Mouse (Mus musculus) forebrain, embryonic 15.5 days (tissue): ENCODE measurements around the gene Scamp1. TPM values are rescaled to one million over a fixed set of nuclear protein-coding genes. Genes with fewer than 3 reads are reported as not detected.

ENCODE experiments used
- ATAC-seq: fragments of 200-750 bp; cut with Nextera tagmentation; replicated peaks from 2 replicates; pipeline ENCODE4 v1.8.0; 2017; ENCODE audit warnings: mild to moderate bottlenecking, moderate TSS enrichment, moderate library complexity
- H3K27ac ChIP-seq: fragments of 300-500 bp; sonication (generic); replicated peaks from 2 replicates; pipeline ENCODE4 v1.5.1; 2015; ENCODE audit warnings: mild to moderate bottlenecking, inconsistent platforms
- H3K27me3 ChIP-seq: fragments of 300-500 bp; sonication (generic); 2 replicates; pipeline ENCODE4 v1.6.1; 2015; ENCODE audit warnings: inconsistent platforms
- H3K36me3 ChIP-seq: fragments of 300-500 bp; sonication (generic); 2 replicates; pipeline ENCODE4 v1.6.1; 2015; ENCODE audit warnings: mild to moderate bottlenecking, inconsistent platforms
- H3K4me1 ChIP-seq: fragments of 300-500 bp; sonication (generic); 2 replicates; pipeline ENCODE4 v1.6.1; 2015; ENCODE audit warnings: inconsistent platforms
- H3K4me2 ChIP-seq: fragments of 300-500 bp; sonication (generic); replicated peaks from 2 replicates; pipeline ENCODE4 v1.6.1; 2015; ENCODE audit warnings: mild to moderate bottlenecking, inconsistent platforms
- H3K4me3 ChIP-seq: fragments of 300-500 bp; sonication (generic); 2 replicates; pipeline ENCODE4 v1.5.1; 2015; ENCODE audit warnings: mild to moderate bottlenecking, inconsistent platforms
- H3K9ac ChIP-seq: fragments of 300-500 bp; sonication (generic); replicated peaks from 2 replicates; pipeline ENCODE4 v1.6.1; 2015; ENCODE audit warnings: mild to moderate bottlenecking, inconsistent platforms
- H3K9me3 ChIP-seq: fragments of 300-500 bp; sonication (generic); 2 replicates; pipeline ENCODE4 v1.6.1; 2016; ENCODE audit warnings: inconsistent platforms
- WGBS: fragments of 180-500 bp; shearing (Covaris S2); methylation state at CpG from one replicate; pipeline ENCODE4 v1.1.7; 2015; ENCODE audit warnings: mixed read lengths; 5-methylcytosine and 5-hydroxymethylcytosine counted together
- polyA plus RNA-seq: library from polyadenylated mRNA; unstranded; fragments of >200 nt; fragmentation: Nextera tagmentation; extraction: Ambion mirVana; gene quantifications from 2 replicates; pipeline ENCODE4 v1.2.1, GENCODE M21; 2015

Scamp1 gene
- polyA plus RNA-seq, 1 experiment from 2014 or later: 111 TPM

- no peak overlapping the region for H3K4me2 ChIP-seq
- no peak overlapping the region for H3K9ac ChIP-seq
- no peak for ATAC-seq
- no peak overlapping the region for H3K4me3 ChIP-seq
- H3K27me3 ChIP-seq: no peaks in the 10 kb centered on the region
- no peaks in the 10 kb centered on the region for H3K4me1 ChIP-seq
- 94% methylated on average over 5 of the region's 5 CpGs for WGBS
- no peaks in the 10 kb centered on the region for H3K36me3 ChIP-seq
- no peak overlapping the region for H3K27ac ChIP-seq
- no peaks in the 10 kb centered on the region for H3K9me3 ChIP-seq
Observed at GRCm38 (mm10) chr13:94253052-94253451, 32.6 kb downstream of the Scamp1 start.

GRCm38 (mm10) chr13:94250761-94251160 lies 34.9 kb downstream of the Scamp1 start:
- H3K4me3 ChIP-seq: no peak overlapping the region
- H3K4me2 ChIP-seq: no peak overlapping the region
- no peaks in the 10 kb centered on the region for H3K4me1 ChIP-seq
- ATAC-seq: no peak
- no peaks in the 10 kb centered on the region for H3K36me3 ChIP-seq
- no peak overlapping the region for H3K9ac ChIP-seq
- 89% methylated on average over 6 of the region's 8 CpGs for whole genome bisulfite sequencing
- no peaks in the 10 kb centered on the region for H3K27me3 ChIP-seq
- H3K9me3 ChIP-seq: no peaks in the 10 kb centered on the region
- H3K27ac ChIP-seq: no peak overlapping the region

GRCm38 (mm10) chr13:94250188-94250587 lies 35.5 kb downstream of the Scamp1 start:
- no peaks in the 10 kb centered on the region for H3K9me3 ChIP-seq

GRCm38 (mm10) chr13:94242897-94243296 lies 42.8 kb downstream of the Scamp1 start:
- H3K27ac ChIP-seq: no peak overlapping the region
- no peak overlapping the region for H3K4me3 ChIP-seq
- 61% methylated on average over 2 of the region's 2 CpGs for WGBS
- no peaks in the 10 kb centered on the region for H3K36me3 ChIP-seq
- H3K27me3 ChIP-seq: no peaks in the 10 kb centered on the region
- no peak for ATAC-seq
- no peak overlapping the region for H3K9ac ChIP-seq
- no peak overlapping the region for H3K4me2 ChIP-seq
- H3K4me1 ChIP-seq: 0 out of 2 replicates have a peak, but pooled peaks cover 3% of the 10 kb centered on the region
- no peaks in the 10 kb centered on the region for H3K9me3 ChIP-seq

More at GRCm38 (mm10) chr13:94250188-94250587, 35.5 kb downstream of the Scamp1 start:
- Histone ChIP-seq H3K4me2 (no peak overlapping the region), H3K27me3 (no peaks in the 10 kb centered on the region), H3K4me1 (no peaks in the 10 kb centered on the region), H3K36me3 (no peaks in the 10 kb centered on the region), H3K9ac (no peak overlapping the region), H3K4me3 (no peak overlapping the region), H3K27ac (no peak overlapping the region)
- ATAC-seq: no peak
- WGBS: 92% methylated on average over 6 of the region's 6 CpGs

GRCm38 (mm10) chr13:94241892-94242524 lies 43.6 kb downstream of the Scamp1 start:
- 0 out of 2 replicates have a peak, but pooled peaks cover 3% of the 10 kb centered on the region for H3K4me1 ChIP-seq
- H3K27ac ChIP-seq: no peak overlapping the region
- H3K27me3 ChIP-seq: no peaks in the 10 kb centered on the region
- H3K9ac ChIP-seq: no peak overlapping the region
- no peak overlapping the region for H3K4me3 ChIP-seq
- H3K9me3 ChIP-seq: no peaks in the 10 kb centered on the region
- H3K36me3 ChIP-seq: no peaks in the 10 kb centered on the region
- no peak overlapping the region for H3K4me2 ChIP-seq
- WGBS: 35% methylated on average over 4 of the region's 4 CpGs
- ATAC-seq: no peak

- no peak overlapping the region for H3K27ac ChIP-seq
- H3K4me2 ChIP-seq: no peak overlapping the region
- ATAC-seq: no peak
- H3K9ac ChIP-seq: no peak overlapping the region
- no peak overlapping the region for H3K4me3 ChIP-seq
- H3K36me3 ChIP-seq: no peaks in the 10 kb centered on the region
- H3K4me1 ChIP-seq: 0 out of 2 replicates have a peak, but pooled peaks cover 3% of the 10 kb centered on the region
- no peaks in the 10 kb centered on the region for H3K27me3 ChIP-seq
- no peaks in the 10 kb centered on the region for H3K9me3 ChIP-seq
- WGBS: 79% methylated on average over 5 of the region's 5 CpGs
Observed at GRCm38 (mm10) chr13:94240873-94241272, 44.8 kb downstream of the Scamp1 start.

GRCm38 (mm10) chr13:94240111-94240510 lies 45.5 kb downstream of the Scamp1 start:
- Histone ChIP-seq H3K4me2 (no peak overlapping the region), H3K4me1 (0 out of 2 replicates have a peak, but pooled peaks cover 3% of the 10 kb centered on the region), H3K9me3 (no peaks in the 10 kb centered on the region), H3K27ac (no peak overlapping the region), H3K27me3 (no peaks in the 10 kb centered on the region), H3K9ac (no peak overlapping the region), H3K36me3 (no peaks in the 10 kb centered on the region), H3K4me3 (no peak overlapping the region)
- ATAC-seq: no peak
- 80% methylated on average over 6 of the region's 6 CpGs for WGBS

- H3K27me3 ChIP-seq: no peaks in the 10 kb centered on the region
- no peak for ATAC-seq
- no peak overlapping the region for H3K4me3 ChIP-seq
- H3K4me2 ChIP-seq: no peak overlapping the region
- WGBS: 47% methylated on average over 4 of the region's 4 CpGs
- H3K4me1 ChIP-seq: 0 out of 2 replicates have a peak, but pooled peaks cover 3% of the 10 kb centered on the region
- H3K9me3 ChIP-seq: no peaks in the 10 kb centered on the region
- no peak overlapping the region for H3K9ac ChIP-seq
- H3K27ac ChIP-seq: no peak overlapping the region
- H3K36me3 ChIP-seq: no peaks in the 10 kb centered on the region
Observed at GRCm38 (mm10) chr13:94239488-94239887, 46.2 kb downstream of the Scamp1 start.

- Histone ChIP-seq H3K27ac (no peak overlapping the region), H3K27me3 (no peaks in the 10 kb centered on the region), H3K36me3 (0 out of 2 replicates have a peak, but pooled peaks cover 7% of the 10 kb centered on the region), H3K4me2 (no peak overlapping the region), H3K4me3 (no peak overlapping the region), H3K4me1 (no peaks in the 10 kb centered on the region), H3K9me3 (no peaks in the 10 kb centered on the region), H3K9ac (no peak overlapping the region)
- 92% methylated on average over 14 of the region's 14 CpGs for WGBS
- no peak for ATAC-seq
Observed at GRCm38 (mm10) chr13:94231871-94232270, 53.8 kb downstream of the Scamp1 start.

GRCm38 (mm10) chr13:94224717-94225705 lies 60.6 kb downstream of the Scamp1 start:
- Histone ChIP-seq H3K27me3 (no peaks in the 10 kb centered on the region), H3K9ac (no peak overlapping the region), H3K9me3 (no peaks in the 10 kb centered on the region), H3K4me2 (no peak overlapping the region), H3K4me3 (no peak overlapping the region), H3K27ac (no peak overlapping the region), H3K36me3 (peaks cover 21% of the 10 kb centered on the region; the same call in 1 of the 2 replicates), H3K4me1 (0 out of 2 replicates have a peak, but pooled peaks cover 4% of the 10 kb centered on the region)
- WGBS: 95% methylated on average over 38 of the region's 38 CpGs
- ATAC-seq: peak; percentile 41; the same call in 1 of the 2 replicates

GRCm38 (mm10) chr13:94223609-94224008 lies 62.0 kb downstream of the Scamp1 start:
- no peaks in the 10 kb centered on the region for H3K27me3 ChIP-seq
- 0 out of 2 replicates have a peak, but pooled peaks cover 4% of the 10 kb centered on the region for H3K4me1 ChIP-seq
- H3K4me3 ChIP-seq: no peak overlapping the region
- H3K27ac ChIP-seq: 0 out of 2 replicates have a peak overlapping the region, but pooled peaks have one; percentile 37
- 80% methylated on average over 14 of the region's 14 CpGs for WGBS
- no peak for ATAC-seq
- no peaks in the 10 kb centered on the region for H3K9me3 ChIP-seq
- H3K4me2 ChIP-seq: no peak overlapping the region
- no peak overlapping the region for H3K9ac ChIP-seq
- peaks cover 15% of the 10 kb centered on the region; the same call in 1 of the 2 replicates for H3K36me3 ChIP-seq

- Histone ChIP-seq H3K27me3 (no peaks in the 10 kb centered on the region), H3K27ac (no peak overlapping the region), H3K9me3 (no peaks in the 10 kb centered on the region), H3K4me1 (peaks cover 14% of the 10 kb centered on the region), H3K9ac (no peak overlapping the region), H3K4me2 (no peak overlapping the region), H3K36me3 (peaks cover 17% of the 10 kb centered on the region), H3K4me3 (no peak overlapping the region)
- 82% methylated on average over 2 of the region's 2 CpGs for WGBS
- no peak for ATAC-seq
Observed at GRCm38 (mm10) chr13:94212716-94213115, 72.9 kb downstream of the Scamp1 start.
